Mouse (Mus musculus) kidney, adult 11 months (tissue): Measurements from ENCODE around the gene Rpa1.
"Not testable (repeated sequence)": the region's sequence is repeated elsewhere in the genome, so short reads cannot be mapped to it uniquely, and the experiment has no call there.

ENCODE experiments used
- DNase-seq: peaks from one replicate; pipeline ENCODE4 v3.0.0; 2022

Gene Rpa1

GRCm38 (mm10) chr11:75348199-75348889 lies at the start of gene Rpa1, which contains the start of gene Smyd4:
Gene Rpa1 (minus strand): TSS chr11:75348324.
Gene Smyd4 (plus strand): TSS chr11:75348433.
- peak; percentile 96 for DNase-seq

GRCm38 (mm10) chr11:75397452-75397851 lies 49.3 kb upstream of the Rpa1 start:
- no peak for DNase-seq

- DNase-seq: no peak
These were observed 47.5 kb upstream of the Rpa1 start for GRCm38 (mm10) chr11:75395611-75396010.

- DNase-seq: not testable (repeated sequence)
These were observed 35.4 kb upstream of the Rpa1 start for GRCm38 (mm10) chr11:75383529-75383928.

DNA sequence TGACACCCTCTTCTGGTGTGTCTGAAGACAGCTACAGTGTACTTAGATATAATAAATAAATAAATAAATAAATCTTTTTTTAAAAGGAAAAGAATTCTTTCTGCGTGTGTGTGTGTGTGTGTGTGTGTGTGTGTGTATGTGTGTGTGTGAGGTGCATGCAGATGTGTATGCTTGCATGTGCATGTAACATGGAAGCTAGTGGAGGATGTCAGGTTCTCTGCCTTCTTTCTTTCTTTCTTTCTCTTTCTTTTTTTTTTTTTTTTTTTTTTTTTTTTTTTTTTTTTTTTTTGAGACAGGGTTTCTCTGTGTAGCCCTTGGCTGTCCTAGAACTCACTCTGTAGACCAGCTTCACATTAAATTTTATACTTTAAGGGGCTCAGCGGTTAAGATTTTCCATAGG lies 30.7 kb upstream of the Rpa1 start:
- not testable (repeated sequence) for DNase-seq

DNA sequence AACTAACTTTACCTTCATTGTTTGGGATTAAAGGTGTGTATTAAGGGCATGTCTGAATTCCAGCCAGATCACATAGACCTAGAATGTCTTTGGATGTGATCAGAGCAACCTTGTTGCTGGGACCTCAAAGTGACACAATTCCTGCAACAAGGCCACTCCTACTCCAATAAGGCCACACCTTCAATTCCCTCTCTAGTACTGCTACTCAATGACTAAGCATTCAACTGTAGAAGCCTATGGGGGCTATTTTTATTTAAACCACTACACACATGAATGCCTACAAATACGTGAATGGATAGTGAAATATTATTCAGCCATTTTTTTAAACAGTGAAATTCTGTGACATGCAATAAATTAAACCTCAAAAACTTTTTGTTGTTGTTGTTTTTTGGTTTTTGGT lies 29.0 kb upstream of the Rpa1 start:
- no peak for DNase-seq

DNA sequence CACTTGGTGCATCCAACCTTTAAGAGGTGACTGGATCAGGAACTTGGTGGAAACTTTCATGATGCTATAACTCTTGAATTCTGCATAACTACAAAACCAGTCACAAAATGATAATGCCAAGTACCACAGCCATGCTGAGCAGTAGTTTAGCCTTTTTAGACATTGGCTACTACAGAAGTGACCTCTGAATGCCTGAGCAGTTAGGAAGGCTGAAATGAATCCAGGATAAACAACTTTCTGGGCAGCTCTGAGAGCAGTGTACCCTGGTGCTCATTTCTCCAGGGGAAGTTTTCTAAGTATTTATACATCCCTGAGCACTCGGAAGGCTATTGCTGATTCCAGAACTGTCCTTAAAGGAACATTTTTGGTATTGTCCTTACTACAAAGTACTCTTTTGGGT lies 7.4 kb upstream of the Rpa1 start:
- DNase-seq: peak; percentile 26

DNA sequence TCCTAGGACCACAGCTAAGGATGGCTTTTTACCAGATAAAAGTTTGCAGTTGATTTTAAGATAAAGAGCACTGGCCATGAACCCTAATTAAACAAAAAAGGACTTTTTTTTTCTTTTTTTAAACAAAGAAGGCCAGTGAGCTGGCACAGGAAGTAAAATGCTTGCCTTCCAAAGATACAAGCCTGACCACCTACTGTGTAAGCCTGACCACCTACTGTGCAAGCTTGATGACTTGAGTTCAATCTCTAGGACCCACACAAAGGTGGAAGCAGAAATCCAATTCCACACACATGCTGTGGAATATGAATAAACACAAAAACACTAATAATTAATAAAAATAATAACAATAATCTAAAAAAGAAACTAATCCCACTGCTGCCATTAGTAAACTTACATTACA lies 3.1 kb upstream of the Rpa1 start:
- DNase-seq: no peak

GRCm38 (mm10) chr11:75348890-75349261 lies 752 bp upstream of the Rpa1 start:
- DNase-seq: no peak

DNA sequence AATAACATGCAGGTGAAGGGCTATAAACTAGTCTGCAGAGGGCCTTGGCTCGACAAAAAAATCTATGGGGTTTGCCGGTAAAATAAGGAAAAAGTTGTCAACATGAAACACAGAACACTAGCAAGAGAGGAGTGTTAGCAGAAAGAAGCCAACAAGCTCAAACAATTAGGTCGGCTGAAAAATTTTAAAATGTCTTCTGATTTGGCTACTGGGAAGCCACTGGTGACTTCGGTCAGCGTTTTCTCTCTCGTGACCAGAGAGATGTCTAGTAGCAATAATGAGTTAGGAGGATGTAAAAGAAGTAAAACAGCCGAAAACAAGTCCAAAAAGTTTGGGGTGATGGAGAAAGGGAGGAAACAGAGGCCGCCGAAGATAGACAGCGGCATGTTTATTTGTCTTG lies 528 bp downstream of the Rpa1 start:
- DNase-seq: no peak

DNA sequence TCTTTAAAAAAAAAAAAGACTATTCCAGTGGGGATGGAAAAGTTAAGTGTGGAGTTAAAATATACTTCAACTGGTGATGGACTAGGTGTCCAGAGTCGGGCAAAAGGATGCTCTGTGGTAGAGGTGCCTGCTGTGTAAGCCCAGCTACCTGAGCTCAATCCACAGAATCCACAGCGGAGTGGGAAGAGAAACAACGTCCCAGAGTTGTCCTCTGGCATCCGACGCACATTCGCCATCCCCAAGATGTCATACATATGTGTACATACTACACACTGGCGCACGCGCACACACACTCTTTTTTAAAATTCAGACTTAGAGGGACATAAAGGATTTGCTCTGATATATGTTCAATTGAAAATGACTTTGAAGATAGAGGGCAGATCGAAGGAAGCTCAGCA lies 937 bp downstream of the Rpa1 start:
- no peak for DNase-seq

DNA sequence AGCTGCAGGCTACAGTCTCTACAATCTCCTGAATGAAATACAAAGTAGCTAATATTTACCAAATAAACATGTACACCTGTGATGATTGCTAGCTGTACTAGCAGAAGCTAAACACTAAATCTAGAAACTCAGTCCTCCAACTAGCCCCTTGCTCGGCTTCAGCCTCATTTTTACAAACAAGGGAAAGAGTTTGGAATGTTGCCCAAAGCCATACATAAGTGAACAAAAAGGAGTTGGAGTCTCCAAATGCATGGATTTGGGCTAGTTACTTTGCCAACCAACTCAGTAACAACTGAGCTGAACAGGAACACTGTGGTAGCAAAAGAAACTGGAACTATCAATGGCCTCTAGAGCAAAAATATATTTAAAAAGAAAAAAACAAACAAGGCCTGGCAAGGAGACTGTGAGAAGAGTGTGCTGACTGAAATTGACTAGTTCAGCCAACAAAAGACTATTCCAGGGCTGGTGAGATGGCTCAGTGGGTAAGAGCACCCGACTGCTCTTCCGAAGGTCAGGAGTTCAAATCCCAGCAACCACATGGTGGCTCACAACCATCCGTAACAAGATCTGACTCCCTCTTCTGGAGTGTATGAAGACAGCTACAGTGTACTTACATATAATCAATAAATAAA lies 1.5 kb downstream of the Rpa1 start:
- DNase-seq: no peak

- no peak for DNase-seq
These were observed 3.4 kb downstream of the Rpa1 start for GRCm38 (mm10) chr11:75344716-75345115.

DNA sequence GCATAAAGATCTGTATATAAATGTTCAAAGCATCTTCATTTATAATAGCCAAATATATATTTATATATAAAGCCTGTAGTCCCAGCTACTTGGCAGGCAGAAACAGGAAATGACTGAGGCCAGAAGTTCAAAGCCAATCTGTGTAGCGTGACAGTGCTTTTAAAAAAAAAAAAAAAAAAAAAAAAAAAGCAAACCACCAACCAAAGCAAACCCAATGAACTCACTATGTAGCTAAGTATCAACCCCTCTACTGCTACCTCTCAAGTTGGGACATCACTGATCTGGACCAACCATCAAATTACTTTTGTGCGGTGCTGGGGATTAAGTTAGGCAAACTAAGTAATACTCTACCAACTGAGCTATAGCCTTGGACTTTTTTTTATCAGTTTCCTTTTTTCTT lies 4.0 kb downstream of the Rpa1 start:
- DNase-seq: no peak

- no peak for DNase-seq
These were observed 5.0 kb downstream of the Rpa1 start for GRCm38 (mm10) chr11:75343096-75343495.

DNA sequence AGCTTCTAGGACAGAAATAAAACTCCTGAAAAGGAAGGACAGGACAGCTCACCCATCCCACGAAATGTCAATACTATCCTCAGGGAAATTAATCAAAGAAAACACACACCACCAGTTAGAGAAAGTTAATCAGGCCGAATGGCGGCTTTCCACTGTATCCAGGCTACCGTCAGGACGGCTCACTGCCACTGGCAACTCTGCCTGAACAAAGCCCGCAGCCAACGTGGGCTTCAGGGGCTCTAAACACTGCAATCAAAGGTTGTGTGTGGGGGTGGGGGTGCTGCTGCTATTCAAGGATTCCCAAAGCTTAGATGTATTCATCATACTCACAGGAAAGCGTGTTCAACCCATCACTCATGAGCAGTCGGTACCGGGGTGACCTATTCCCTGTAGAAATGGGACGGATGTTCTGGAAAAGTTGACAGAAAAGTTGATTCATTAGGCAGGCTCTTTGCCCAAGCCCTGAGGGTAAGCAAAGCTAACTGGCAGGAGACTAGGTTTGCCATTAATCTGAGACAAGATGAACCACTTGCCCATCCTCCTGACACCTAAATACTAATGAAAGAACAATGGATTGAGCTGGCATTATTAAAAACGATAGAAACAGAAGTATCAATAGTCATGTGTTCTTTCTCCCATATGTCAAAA lies 7.3 kb downstream of the Rpa1 start:
- DNase-seq: no peak

- peak; percentile 52 for DNase-seq
These were observed 8.0 kb downstream of the Rpa1 start for GRCm38 (mm10) chr11:75340076-75340475.

DNA sequence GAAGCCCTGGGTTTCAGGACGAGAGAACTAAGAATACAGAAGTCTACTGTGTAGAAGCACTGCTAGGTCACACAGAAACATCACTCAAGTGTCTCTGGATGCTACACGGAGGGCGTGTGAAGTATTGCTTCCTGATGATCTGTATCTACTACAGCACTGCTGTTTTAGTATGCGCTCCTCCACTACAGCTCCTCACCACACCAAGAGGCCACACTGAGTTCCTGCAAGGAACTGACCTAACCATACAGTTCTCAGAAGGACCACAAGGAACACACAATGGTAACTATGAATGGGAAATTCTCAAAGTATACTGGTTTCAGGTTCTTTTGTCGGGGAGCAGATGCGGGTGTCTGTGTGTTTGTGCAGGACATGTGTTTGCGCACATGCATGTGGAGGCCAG lies 10.9 kb downstream of the Rpa1 start:
- no peak for DNase-seq

- DNase-seq: no peak
These were observed 11.4 kb downstream of the Rpa1 start for GRCm38 (mm10) chr11:75336676-75337075.

GRCm38 (mm10) chr11:75325969-75326311 lies 22.2 kb downstream of the Rpa1 start:
- DNase-seq: no peak

- no peak for DNase-seq
These were observed 22.8 kb downstream of the Rpa1 start for GRCm38 (mm10) chr11:75325116-75325968.

- DNase-seq: no peak
These were observed 23.7 kb downstream of the Rpa1 start for GRCm38 (mm10) chr11:75324433-75324832.

DNA sequence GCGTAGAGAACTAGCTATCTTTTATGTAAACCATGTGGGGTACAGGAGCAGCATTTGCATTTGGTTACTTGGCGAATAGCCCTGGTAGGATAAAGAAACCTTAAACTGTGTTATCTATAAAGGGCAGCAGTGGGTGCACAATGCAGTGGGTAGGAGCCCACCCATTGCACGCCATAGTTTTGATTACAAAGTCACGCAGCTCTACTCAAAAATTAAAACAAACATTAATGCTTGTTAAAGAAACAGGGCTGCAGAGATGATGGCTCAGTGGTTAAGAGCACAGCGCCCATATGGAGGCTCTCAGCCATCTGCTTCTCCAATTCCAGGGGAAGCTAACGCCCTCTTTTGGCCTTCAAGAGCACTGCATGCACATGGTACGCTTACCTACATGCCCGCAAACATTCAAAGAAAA lies 24.8 kb downstream of the Rpa1 start:
- DNase-seq: no peak
